In the genomic region with DNA sequence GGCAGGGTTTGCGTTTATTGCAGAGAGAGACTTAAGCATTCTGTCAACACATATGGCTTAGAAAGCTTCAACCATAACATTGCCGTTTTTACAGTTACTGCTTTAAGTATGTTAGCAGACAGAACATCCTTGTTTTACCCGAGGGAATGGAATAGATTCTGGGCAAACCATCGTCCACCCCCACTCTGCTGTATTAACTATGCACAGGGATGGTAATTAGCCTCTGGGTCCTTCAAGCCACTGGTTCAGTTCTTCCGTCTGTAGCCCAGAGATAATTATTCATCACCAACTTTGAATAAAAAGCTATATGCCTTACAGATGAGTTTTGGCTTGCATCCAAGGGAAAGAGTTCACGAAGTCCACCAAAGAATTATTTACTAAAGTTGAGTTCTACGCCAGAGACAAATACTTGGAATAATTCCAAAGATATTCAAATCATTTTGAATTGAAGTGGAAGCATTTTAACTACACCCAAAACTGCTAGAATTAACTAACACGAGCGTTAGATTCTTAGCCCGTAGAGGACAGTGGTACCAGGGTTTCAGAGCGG, we compare ENCODE assay signal across 8 mouse cellular contexts. TPM values are rescaled to one million over a fixed set of nuclear protein-coding genes. Genes with fewer than 3 reads are reported as not detected.
A peak's percentile ranks its signal among the peaks of the same experiment; 100 is the strongest.
DNase-seq lines count a peak whose midpoint lies in the region; ATAC-seq and TF ChIP-seq lines count a peak whose summit lies in the region.

No protein-coding gene starts in this region.

- peak overlapping the region; percentile 89 for H3K4me2 ChIP-seq in kidney, embryonic 15.5 days
- peak overlapping the region; percentile 87 for H3K4me2 ChIP-seq in hindbrain, postnatal 0 days (ENCODE audit: low read depth, low read length)
- peak overlapping the region; percentile 83 for H3K4me2 ChIP-seq in midbrain, embryonic 15.5 days

- peaks cover 24% of the 10 kb centered on the region for H3K4me1 ChIP-seq in kidney, embryonic 15.5 days
- H3K4me1 ChIP-seq in cortical plate, adult 2 months (ENCODE audit: control insufficient read depth, insufficient read depth, low read length): no peaks in the 10 kb centered on the region
- H3K4me1 ChIP-seq in hindbrain, postnatal 0 days (ENCODE audit: insufficient read depth, low read length): peaks cover 3% of the 10 kb centered on the region; the same call in 1 of the 2 replicates
- H3K4me1 ChIP-seq in midbrain, embryonic 15.5 days: peaks cover 25% of the 10 kb centered on the region

- TF ChIP-seq CTCF in cortical plate, adult 2 months (IDR thresholded peaks at IDR 0.05; ENCODE audit: extremely low read depth, insufficient read depth, low read length): no peak
- no peak for TF ChIP-seq CTCF in hindbrain, postnatal 0 days (IDR thresholded peaks at IDR 0.05; ENCODE audit: low read depth)

- no peak for TF ChIP-seq POLR2A in cortical plate, adult 2 months (IDR thresholded peaks at IDR 0.05; ENCODE audit: extremely low read depth, insufficient read depth, low read length)

- WGBS in kidney, embryonic 15.5 days: 11% methylated on average over 11 of the region's 11 CpGs
- WGBS in hindbrain, postnatal 0 days: 7% methylated on average over 11 of the region's 11 CpGs
- 10% methylated on average over 11 of the region's 11 CpGs for WGBS in midbrain, embryonic 15.5 days

- H3K9me3 ChIP-seq in kidney, embryonic 15.5 days (replicated peaks): no peaks in the 10 kb centered on the region
- no peaks in the 10 kb centered on the region for H3K9me3 ChIP-seq in hindbrain, postnatal 0 days (ENCODE audit: low read length)
- no peaks in the 10 kb centered on the region for H3K9me3 ChIP-seq in midbrain, embryonic 15.5 days

- DNase-seq in kidney, postnatal 10 days: no peak
- no peak for DNase-seq in hindbrain, postnatal 0 days (ENCODE audit: low spot score)
- DNase-seq in right cerebral cortex, postnatal 36 days (ENCODE audit: low spot score in 2 of 2): no peak
- DNase-seq in frontal cortex, adult 2 months (ENCODE audit: extremely low spot score in 1 of 2, low spot score in 1 of 2): no peak
- no peak for DNase-seq in cerebellum, adult 18-20 months

- 0 out of 2 replicates have a peak, but pooled peaks have one; percentile 16 for ATAC-seq in kidney, embryonic 15.5 days (replicated peaks; ENCODE audit: low FRiP score)
- peak; percentile 50 for ATAC-seq in hindbrain, postnatal 0 days
- peak; percentile 18 for ATAC-seq in midbrain, embryonic 15.5 days (replicated peaks)

- H3K36me3 ChIP-seq in kidney, embryonic 15.5 days: no peaks in the 10 kb centered on the region
- H3K36me3 ChIP-seq in hindbrain, postnatal 0 days (ENCODE audit: insufficient read depth, low read length): no peaks in the 10 kb centered on the region
- H3K36me3 ChIP-seq in midbrain, embryonic 15.5 days (replicated peaks): no peaks in the 10 kb centered on the region

- peak overlapping the region; percentile 94 for H3K9ac ChIP-seq in kidney, embryonic 15.5 days
- peak overlapping the region; percentile 96 for H3K9ac ChIP-seq in hindbrain, postnatal 0 days (replicated peaks; ENCODE audit: low read length)
- H3K9ac ChIP-seq in midbrain, embryonic 15.5 days: peak overlapping the region; percentile 92

- H3K27ac ChIP-seq in kidney, embryonic 15.5 days: peak overlapping the region; percentile 100
- H3K27ac ChIP-seq in cortical plate, adult 2 months (ENCODE audit: insufficient read depth, low read length): peak overlapping the region; percentile 86
- peak overlapping the region; percentile 99 for H3K27ac ChIP-seq in hindbrain, postnatal 0 days
- H3K27ac ChIP-seq in midbrain, embryonic 15.5 days: peak overlapping the region; percentile 100

- peak overlapping the region; percentile 63 for H3K4me3 ChIP-seq in kidney, embryonic 15.5 days (replicated peaks)
- H3K4me3 ChIP-seq in cortical plate, adult 2 months (ENCODE audit: insufficient read depth, low read length): peak overlapping the region; percentile 89
- peak overlapping the region; percentile 83 for H3K4me3 ChIP-seq in hindbrain, postnatal 0 days (ENCODE audit: low read length)
- H3K4me3 ChIP-seq in midbrain, embryonic 15.5 days: peak overlapping the region; percentile 95

- H3K27me3 ChIP-seq in kidney, embryonic 15.5 days: no peaks in the 10 kb centered on the region
- H3K27me3 ChIP-seq in hindbrain, postnatal 0 days (ENCODE audit: insufficient read depth, low read length): no peaks in the 10 kb centered on the region
- H3K27me3 ChIP-seq in midbrain, embryonic 15.5 days (replicated peaks): no peaks in the 10 kb centered on the region; the same call in 1 of the 2 replicates

RNA-seq across cellular contexts. Expression of a gene that starts 1.6 kb away (rescaled TPM):
- polyA plus RNA-seq in kidney, embryonic 15.5 days (2015; fragmentation: Nextera tagmentation; extraction: Ambion mirVana): 17.9 and 19.4 TPM in 2 replicates
- polyA plus RNA-seq in cortical plate, adult 2 months (2012; rRNA removed): 22.6 and 25.5 TPM in 2 replicates
- total RNA-seq in hindbrain, postnatal 0 days (2014; rRNA removed): 32.5 and 32.8 TPM in 2 replicates
- 8.1 and 8.5 TPM in 2 replicates for polyA plus RNA-seq in hindbrain, postnatal 0 days (2015; fragmentation: Nextera tagmentation; extraction: Ambion mirVana)
- polyA plus RNA-seq in midbrain, embryonic 15.5 days (2015; fragmentation: Nextera tagmentation; extraction: Ambion mirVana): 7.9 and 8.3 TPM in 2 replicates
- 26.8 and 29.4 TPM in 2 replicates for polyA plus RNA-seq in frontal cortex, adult 2 months (2012; rRNA removed)
